Mouse (Mus musculus) heart, adult 2 months (tissue): ENCODE measurements at regions not wholly inside any gene's neighbourhood (a gene's known extent, or its start where the extent isn't known, plus 50 kb on each side); places are given as distances from the start of the nearest gene placed in this dataset.
A peak's percentile ranks its signal among the peaks of the same experiment; 100 is the strongest.

ENCODE experiments used
- DNase-seq, 2 experiments: peaks; one replicate each; pipeline ENCODE4 v3.0.0; 2021
- H3K27ac ChIP-seq: fragments of 200-600 bp; 2 replicates; pipeline ENCODE4 v1.8.1; 2022
- H3K27me3 ChIP-seq: fragments of 200-500 bp; 2 replicates; pipeline ENCODE4 v1.6.1; 2012; ENCODE audit warnings: mild to moderate bottlenecking, low read length, inconsistent platforms, mixed read lengths; ENCODE audit not compliant: control insufficient read depth, insufficient read depth
- H3K36me3 ChIP-seq: fragments of 200-500 bp; 2 replicates; pipeline ENCODE4 v1.6.1; 2012; ENCODE audit warnings: low read length, inconsistent platforms; ENCODE audit not compliant: control insufficient read depth, insufficient read depth
- H3K4me1 ChIP-seq: fragments of 200-500 bp; 2 replicates; pipeline ENCODE4 v1.6.1; 2011; ENCODE audit warnings: low read length; ENCODE audit not compliant: control insufficient read depth, insufficient read depth
- H3K4me3 ChIP-seq: fragments of 200-600 bp; 2 replicates; pipeline ENCODE4 v1.8.1; 2022
- H3K79me2 ChIP-seq: fragments of 200-500 bp; replicated peaks from 2 replicates; pipeline ENCODE4 v1.6.1; 2012; ENCODE audit warnings: mild to moderate bottlenecking, inconsistent platforms, low read length, moderate library complexity, mixed read lengths; ENCODE audit not compliant: control insufficient read depth, insufficient read depth
- H3K9ac ChIP-seq: fragments of 200-500 bp; 2 replicates; pipeline ENCODE4 v1.6.1; 2012; ENCODE audit warnings: low read depth, mild to moderate bottlenecking, control low read depth, inconsistent platforms, low read length, mixed read lengths
- CTCF ChIP-seq: fragments of 200-600 bp; IDR thresholded peaks from 2 replicates; pipeline ENCODE4 v1.8.1; 2022; ENCODE audit warnings: antibody characterized with exemption, mild to moderate bottlenecking, moderate library complexity
- EP300 ChIP-seq: fragments of 200-500 bp; IDR thresholded peaks from 2 replicates; pipeline ENCODE4 v1.6.1; 2011; ENCODE audit warnings: low read depth, low read length, control low read depth; ENCODE audit not compliant: insufficient read depth
- POLR2A ChIP-seq: fragments of 200-500 bp; IDR thresholded peaks from 2 replicates; pipeline ENCODE4 v1.6.1; 2011; ENCODE audit warnings: mild to moderate bottlenecking, low read depth, low read length, control low read depth; ENCODE audit not compliant: insufficient read depth
- WGBS: fragments of 180-500 bp; shearing (Covaris S2); methylation state at CpG from one replicate; pipeline ENCODE4 v1.1.7; 2018; 5-methylcytosine and 5-hydroxymethylcytosine counted together
- intact Hi-C: fragments of 180-260 bp; cut with DNase I; formaldehyde crosslinking; loops from one replicate; pipeline ENCODE4 v1.15.1; 2025

GRCm38 (mm10) chr5:132724467-132724866, 181.3 kb upstream of the Auts2 start:
- intact Hi-C loops, result no loop called here
- TF ChIP-seq CTCF (no peak), EP300 (no peak), POLR2A (no peak)

GRCm38 (mm10) chr5:132710301-132710700, 167.2 kb upstream of the Auts2 start:
- H3K79me2 ChIP-seq, result no peaks in the 10 kb centered on the region
- no peaks in the 10 kb centered on the region for H3K36me3 ChIP-seq
- 52% methylated on average over 4 of the region's 4 CpGs for WGBS
- DNase-seq, result no peak
- H3K4me1 ChIP-seq, result no peaks in the 10 kb centered on the region
- no peak overlapping the region for H3K4me3 ChIP-seq
- intact Hi-C loops, result no loop called here
- TF ChIP-seq CTCF, result no peak
- TF ChIP-seq POLR2A, result no peak
- no peak for TF ChIP-seq EP300
- no peak overlapping the region; the same call in 1 of the 2 replicates for H3K27ac ChIP-seq
- H3K27me3 ChIP-seq, result no peaks in the 10 kb centered on the region
- H3K9ac ChIP-seq, result no peak overlapping the region

More at GRCm38 (mm10) chr5:132724467-132724866, 181.3 kb upstream of the Auts2 start:
- H3K4me3 ChIP-seq, result no peak overlapping the region
- no peaks in the 10 kb centered on the region for H3K79me2 ChIP-seq
- no peak for DNase-seq
- no peak overlapping the region for H3K9ac ChIP-seq
- no peak overlapping the region for H3K27ac ChIP-seq
- H3K4me1 ChIP-seq, result no peaks in the 10 kb centered on the region
- no peaks in the 10 kb centered on the region for H3K36me3 ChIP-seq
- WGBS, result 67% methylated on average over 2 of the region's 2 CpGs
- no peaks in the 10 kb centered on the region for H3K27me3 ChIP-seq

- Histone ChIP-seq H3K4me1 (no peaks in the 10 kb centered on the region), H3K27ac (no peak overlapping the region), H3K9ac (no peak overlapping the region), H3K4me3 (no peak overlapping the region), H3K27me3 (no peaks in the 10 kb centered on the region), H3K79me2 (no peaks in the 10 kb centered on the region), H3K36me3 (no peaks in the 10 kb centered on the region)
- no peak for TF ChIP-seq EP300
- no peak for TF ChIP-seq CTCF
- TF ChIP-seq POLR2A, result no peak
- no peak for DNase-seq
- WGBS, result 57% methylated on average over 4 of the region's 4 CpGs
- intact Hi-C loops, result no loop called here
These were observed 164.4 kb upstream of the Auts2 start for GRCm38 (mm10) chr5:132707531-132707930.

- H3K36me3 ChIP-seq, result no peaks in the 10 kb centered on the region
- TF ChIP-seq CTCF (no peak), POLR2A (no peak), EP300 (no peak)
- DNase-seq, result peak in 1 of 2 experiments; percentile 9
- no peak overlapping the region for H3K9ac ChIP-seq
- H3K27me3 ChIP-seq, result no peaks in the 10 kb centered on the region
- WGBS, result 52% methylated on average over 10 of the region's 10 CpGs
- no peak overlapping the region for H3K27ac ChIP-seq
- H3K79me2 ChIP-seq, result no peaks in the 10 kb centered on the region
- no peak overlapping the region for H3K4me3 ChIP-seq
- intact Hi-C loops, result no loop called here
- H3K4me1 ChIP-seq, result no peaks in the 10 kb centered on the region
These were observed 160.4 kb upstream of the Auts2 start for GRCm38 (mm10) chr5:132703455-132704100.

GRCm38 (mm10) chr5:132702573-132702972, 159.4 kb upstream of the Auts2 start:
- intact Hi-C loops, result no loop called here
- Histone ChIP-seq H3K27ac (no peak overlapping the region), H3K79me2 (no peaks in the 10 kb centered on the region), H3K9ac (no peak overlapping the region), H3K36me3 (no peaks in the 10 kb centered on the region), H3K4me1 (no peaks in the 10 kb centered on the region), H3K4me3 (no peak overlapping the region), H3K27me3 (no peaks in the 10 kb centered on the region)
- DNase-seq, result no peak
- TF ChIP-seq EP300 (no peak), CTCF (no peak), POLR2A (no peak)
- 76% methylated on average over 3 of the region's 3 CpGs for WGBS

DNA sequence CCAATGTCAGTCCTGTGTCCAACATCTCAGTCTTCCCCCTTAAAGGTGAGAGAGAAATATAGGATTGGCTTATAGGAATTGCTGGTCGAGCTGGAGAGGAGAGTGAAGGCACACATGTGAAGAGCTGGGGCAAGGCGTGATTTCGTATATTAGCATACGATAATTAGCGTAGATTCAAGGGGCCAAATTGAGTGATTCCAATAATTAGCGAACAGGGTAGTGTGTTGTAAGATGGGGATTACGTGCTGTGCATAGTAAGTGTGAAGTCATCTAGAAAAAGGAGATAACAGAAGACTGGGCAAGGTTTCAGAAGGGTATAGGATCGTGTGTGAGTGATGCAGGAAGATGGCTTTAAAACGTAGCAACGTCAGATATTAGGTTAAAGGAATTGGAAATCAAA, 147.6 kb upstream of the Auts2 start:
- no peaks in the 10 kb centered on the region for H3K4me1 ChIP-seq
- TF ChIP-seq CTCF (no peak), EP300 (no peak)
- H3K27me3 ChIP-seq, result no peaks in the 10 kb centered on the region
- WGBS, result 85% methylated on average over 10 of the region's 10 CpGs
- no peak for DNase-seq
- no peak overlapping the region for H3K4me3 ChIP-seq
- H3K9ac ChIP-seq, result no peak overlapping the region
- no peaks in the 10 kb centered on the region for H3K79me2 ChIP-seq
- H3K36me3 ChIP-seq, result no peaks in the 10 kb centered on the region
- intact Hi-C loops, result no loop called here
- H3K27ac ChIP-seq, result no peak overlapping the region
